Mouse (Mus musculus) cerebellum, postnatal 25 days (tissue): ENCODE data around the gene Zdhhc8.

Experiments
- DNase-seq, 2 experiments: peaks; one replicate each; pipeline ENCODE4 v3.0.0; 2021; ENCODE audit warnings: mixed read lengths in 2 of 2

Gene Zdhhc8

DNA sequence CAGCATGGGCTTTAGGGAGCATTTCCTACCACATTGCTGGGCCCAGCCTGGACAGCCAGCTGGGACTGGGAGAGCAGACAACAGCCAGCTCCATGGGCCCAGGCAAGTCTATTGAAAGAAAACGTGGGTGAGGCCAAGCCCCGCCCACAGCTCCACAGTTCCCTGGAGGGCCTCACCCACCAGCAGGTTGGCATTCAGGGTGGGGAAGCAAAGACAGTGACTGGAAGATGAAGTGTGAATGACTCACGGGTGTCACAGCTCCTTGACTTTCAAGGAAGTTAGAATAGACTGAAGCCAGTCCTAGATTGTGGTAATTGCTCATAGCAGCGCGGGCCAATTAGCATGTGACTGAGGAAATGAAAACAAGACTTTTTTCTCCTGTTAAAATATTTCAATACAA, 39.9 kb downstream of the Zdhhc8 start:
- DNase-seq, result no peak

GRCm38 (mm10) chr16:18194208-18194985, 40.5 kb downstream of the Zdhhc8 start:
- peak in 1 of 2 experiments; percentile 47 for DNase-seq

DNA sequence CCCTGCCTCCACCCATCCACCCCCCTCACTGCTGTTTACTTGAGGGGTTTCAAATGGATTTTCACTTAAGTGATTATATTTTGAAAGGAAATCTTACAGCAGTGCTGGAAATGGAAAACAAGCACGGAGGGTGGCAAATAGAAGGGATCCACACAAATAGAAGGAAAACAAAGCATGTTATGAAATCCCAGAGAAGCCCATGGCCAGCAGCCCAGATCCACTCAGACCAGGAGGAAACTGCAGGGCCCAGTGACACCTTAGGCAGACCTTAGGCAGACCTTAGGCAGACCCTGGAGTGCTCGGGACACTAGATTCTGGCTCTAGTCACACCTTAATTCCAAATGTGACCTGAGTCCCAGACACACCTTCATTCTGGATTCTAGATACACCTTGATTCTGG, 43.9 kb downstream of the Zdhhc8 start:
- DNase-seq, result no peak

GRCm38 (mm10) chr16:18187221-18187620, 47.7 kb downstream of the Zdhhc8 start:
- no peak for DNase-seq

GRCm38 (mm10) chr16:18186798-18187197, 48.1 kb downstream of the Zdhhc8 start:
- DNase-seq, result no peak

- no peak for DNase-seq
Observed at GRCm38 (mm10) chr16:18185715-18186449, 49.1 kb downstream of the Zdhhc8 start.

DNA sequence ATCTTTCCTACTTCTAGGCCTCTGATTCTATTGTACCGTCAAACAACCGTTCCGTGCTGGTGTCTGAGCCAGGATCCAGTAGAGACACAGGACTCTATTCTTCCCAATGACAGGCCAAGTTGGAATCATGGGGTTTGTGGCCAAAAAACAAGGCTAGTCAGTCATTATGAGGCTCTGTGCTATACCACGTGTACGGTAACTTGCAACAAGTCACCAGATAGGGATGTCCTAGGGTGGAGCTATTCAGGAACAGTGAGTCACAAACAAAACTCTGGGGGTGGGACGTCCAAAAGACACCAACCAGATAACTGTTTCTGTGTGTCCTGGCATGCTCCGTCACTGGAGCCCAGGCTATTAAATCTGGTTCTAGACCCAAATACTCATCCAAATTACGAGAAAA, 52.2 kb downstream of the Zdhhc8 start:
- no peak for DNase-seq

GRCm38 (mm10) chr16:18181398-18181797, 53.5 kb downstream of the Zdhhc8 start:
- DNase-seq, result no peak

DNA sequence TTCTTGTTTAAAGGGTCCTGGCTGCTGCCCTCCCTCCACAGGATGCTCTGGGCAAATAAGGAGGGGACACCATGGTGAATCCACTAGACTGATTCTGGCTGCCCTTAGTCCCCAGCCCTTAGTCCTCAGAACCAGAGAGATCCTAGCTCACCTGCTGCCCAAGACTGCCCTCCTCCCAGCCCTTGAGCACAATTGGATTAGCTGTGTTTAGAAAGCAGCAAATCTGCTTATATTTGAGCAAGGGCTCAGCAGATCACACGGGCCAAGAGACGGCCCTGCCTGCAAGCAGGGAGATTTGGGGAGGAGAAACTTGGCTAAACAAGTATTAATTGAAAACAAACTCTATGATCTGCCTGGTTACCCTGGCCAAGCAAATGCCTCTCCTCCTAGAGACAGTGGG, 55.3 kb downstream of the Zdhhc8 start:
- no peak for DNase-seq

DNA sequence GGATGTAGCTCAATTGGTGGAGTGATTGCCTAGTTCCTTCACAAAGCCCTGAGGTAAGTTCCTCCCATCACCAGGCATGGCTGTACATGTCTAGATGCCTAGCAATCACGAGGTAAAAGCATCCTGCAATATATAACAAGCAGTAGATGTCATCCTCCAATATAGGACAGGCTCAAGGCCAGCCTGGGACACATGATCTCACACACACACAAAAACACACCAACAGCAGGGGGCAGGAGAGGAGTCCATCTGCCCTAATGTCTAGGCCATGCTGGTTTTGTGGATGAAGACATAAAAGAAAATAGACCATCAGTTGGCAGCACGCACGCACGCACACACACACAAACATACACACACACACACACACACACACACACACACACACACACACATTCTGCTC, 58.2 kb downstream of the Zdhhc8 start:
- peak in 1 of 2 experiments; percentile 67 for DNase-seq

GRCm38 (mm10) chr16:18175817-18176541, 59.0 kb downstream of the Zdhhc8 start:
- DNase-seq, result peak; percentile 47 to 57

DNA sequence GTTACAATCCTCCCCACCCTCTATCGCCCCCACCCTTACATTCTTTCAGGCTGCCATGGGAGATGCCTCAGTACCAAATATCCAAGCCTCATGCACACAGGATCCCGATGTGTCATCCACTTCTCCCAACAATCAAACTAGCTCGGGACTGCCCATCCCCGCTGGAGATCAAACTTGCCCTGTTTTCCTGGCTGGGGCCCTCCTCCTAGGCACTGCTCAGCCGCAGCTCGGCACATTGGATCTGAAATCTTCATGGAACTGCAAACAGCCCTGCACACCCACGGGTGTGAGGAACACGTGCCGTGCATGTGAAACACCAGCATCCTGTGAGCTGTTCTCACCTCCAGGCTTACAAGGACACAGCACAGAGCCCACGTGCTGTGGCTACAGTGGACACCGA, 61.1 kb downstream of the Zdhhc8 start:
- DNase-seq, result no peak

GRCm38 (mm10) chr16:18173231-18173630, 61.7 kb downstream of the Zdhhc8 start:
- peak in 1 of 2 experiments; percentile 29 for DNase-seq

DNA sequence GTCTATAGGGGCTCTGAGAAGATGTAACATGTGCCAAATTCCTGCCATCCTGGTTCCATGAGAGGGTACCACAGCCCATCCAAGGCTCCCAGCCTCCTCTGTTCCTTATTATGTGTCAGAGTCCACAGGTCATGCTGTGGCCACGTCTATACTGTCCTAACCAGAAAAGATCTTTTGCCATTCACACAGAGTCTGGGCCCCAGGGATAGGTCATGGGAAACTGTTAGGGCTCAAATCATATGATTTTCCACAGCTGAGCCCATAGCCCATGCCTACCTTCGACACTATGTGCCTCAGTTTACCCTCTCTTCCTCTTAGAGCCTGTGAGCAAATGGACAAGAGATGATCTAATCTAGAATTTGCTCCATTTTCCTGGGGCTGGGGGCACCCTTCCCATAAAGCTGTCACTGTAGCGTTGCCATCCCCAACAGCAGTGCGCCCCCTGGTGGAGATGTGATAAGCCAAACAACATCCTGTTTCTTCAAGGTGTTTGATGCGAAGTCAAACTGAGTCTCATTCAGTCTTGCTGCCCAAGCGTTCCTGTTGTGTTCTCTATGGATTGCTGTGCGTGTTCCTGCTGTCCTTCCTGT, 62.6 kb downstream of the Zdhhc8 start:
- DNase-seq, result peak; percentile 88 to 95
